Mouse (Mus musculus) spleen, embryonic (tissue): ENCODE measurements around the gene Thsd1.
"Not testable (repeated sequence)": the region's sequence is repeated elsewhere in the genome, so short reads cannot be mapped to it uniquely, and the experiment has no call there.

Experiments used
- CTCF ChIA-PET: fragments of 350-600 bp; sonication (Branson Sonifier 250); formaldehyde crosslinking; loops from one replicate; lab custom pipeline; 2022; lab: Charles Lee

Gene Thsd1

GRCm38 (mm10) chr8:22264292-22264691, 37.2 kb downstream of the Thsd1 start:
- CTCF ChIA-PET, result no interaction called here

- CTCF ChIA-PET, result no interaction called here
Measured at GRCm38 (mm10) chr8:22264787-22265186, 37.7 kb downstream of the Thsd1 start.

GRCm38 (mm10) chr8:22265194-22265593, 38.1 kb downstream of the Thsd1 start:
- CTCF ChIA-PET, result no interaction called here

GRCm38 (mm10) chr8:22266809-22267208, 39.7 kb downstream of the Thsd1 start:
- CTCF ChIA-PET, result no interaction called here

- CTCF ChIA-PET, result no interaction called here
Measured at GRCm38 (mm10) chr8:22273142-22273541, 46.0 kb downstream of the Thsd1 start.

GRCm38 (mm10) chr8:22274641-22275040, 47.5 kb downstream of the Thsd1 start:
- CTCF ChIA-PET, result no interaction called here

- CTCF ChIA-PET, result no interaction called here
Measured at GRCm38 (mm10) chr8:22282999-22283491, 55.9 kb downstream of the Thsd1 start, which contains the start of gene Tpte. Gene Tpte, plus strand, starts transcription at chr8:22283441.

GRCm38 (mm10) chr8:22302326-22302725, 75.2 kb downstream of the Thsd1 start:
- CTCF ChIA-PET, result no interaction called here

- CTCF ChIA-PET, result no interaction called here
Measured at GRCm38 (mm10) chr8:22302896-22303306, 75.8 kb downstream of the Thsd1 start.

GRCm38 (mm10) chr8:22304045-22304444, 76.9 kb downstream of the Thsd1 start:
- CTCF ChIA-PET, result not testable (repeated sequence)

- CTCF ChIA-PET, result no interaction called here
Measured at GRCm38 (mm10) chr8:22306999-22307398, 79.9 kb downstream of the Thsd1 start.
